ENCODE assay signal across 21 mouse cellular contexts in the genomic region with DNA sequence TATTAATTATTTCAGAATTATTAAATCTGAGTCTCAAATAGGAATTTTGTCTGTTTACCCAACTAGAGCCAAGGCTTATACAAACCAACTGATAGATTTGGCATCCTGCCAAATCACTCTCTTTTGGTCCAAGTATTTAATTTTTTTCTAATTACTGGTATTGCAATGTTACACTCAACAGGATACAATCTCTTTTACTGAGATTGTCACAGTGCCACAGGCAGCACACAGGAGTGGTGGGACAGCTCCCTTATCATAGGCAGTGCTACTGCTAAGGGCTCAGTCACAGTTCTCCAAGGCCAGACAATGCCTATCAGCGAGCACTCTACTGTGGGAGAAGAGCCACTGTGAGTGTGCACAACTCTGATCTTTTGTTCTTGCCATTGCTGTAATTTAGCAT.
DNase-seq lines count a peak whose midpoint lies in the region; ATAC-seq lines count a peak whose summit lies in the region.
"Had no signal": no experiment of that assay in that cellular context is flagged by ENCODE, and none has a peak within 500 bp of the region (broad histone marks: within the 10 kb centered on the region; RNA-seq: fewer than 3 reads in every experiment).

No protein-coding gene starts in this region.

- DNase-seq in cerebellum, adult 9-10 months = peak; percentile 15
- no peak for DNase-seq in cerebellum, adult 8-10 months
- no peak for DNase-seq in kidney, adult 11 months
- DNase-seq in left cerebral cortex, postnatal 4 days = no peak
- DNase-seq: adrenal gland, adult 2 months; cerebellum, adult 11 months; gastrocnemius, adult 2 months; heart, postnatal 36 days; thymus, adult 2 months had no signal

- no peak overlapping the region for H3K4me3 ChIP-seq in kidney, embryonic 15.5 days (replicated peaks)
- H3K4me3 ChIP-seq in midbrain, embryonic 16.5 days (ENCODE audit: low read depth, low read length) = no peak overlapping the region
- no peak overlapping the region for H3K4me3 ChIP-seq in midbrain, embryonic 13.5 days (replicated peaks)
- no peak overlapping the region for H3K4me3 ChIP-seq in neural tube, embryonic 14.5 days (ENCODE audit: low read depth, low read length)
- H3K4me3 ChIP-seq: embryonic facial prominence, embryonic 12.5 days; gastrocnemius, adult 2 months; heart, embryonic 13.5 days; stomach, embryonic 15.5 days had no signal

- H3K9me3 ChIP-seq in kidney, embryonic 15.5 days (replicated peaks) = no peaks in the 10 kb centered on the region
- H3K9me3 ChIP-seq in midbrain, embryonic 16.5 days (replicated peaks; ENCODE audit: control insufficient read depth, low read length, poor library complexity, severe bottlenecking) = no peaks in the 10 kb centered on the region
- no peaks in the 10 kb centered on the region for H3K9me3 ChIP-seq in midbrain, embryonic 13.5 days
- no peaks in the 10 kb centered on the region for H3K9me3 ChIP-seq in neural tube, embryonic 14.5 days (ENCODE audit: control insufficient read depth, low read length)
- H3K9me3 ChIP-seq: embryonic facial prominence, embryonic 12.5 days; heart, embryonic 13.5 days; stomach, embryonic 15.5 days had no signal

- H3K4me2 ChIP-seq in kidney, embryonic 15.5 days = no peak overlapping the region
- H3K4me2 ChIP-seq in midbrain, embryonic 16.5 days (ENCODE audit: low read length) = no peak overlapping the region
- H3K4me2 ChIP-seq in midbrain, embryonic 13.5 days (replicated peaks) = no peak overlapping the region
- no peak overlapping the region for H3K4me2 ChIP-seq in neural tube, embryonic 14.5 days (ENCODE audit: low read depth, low read length)
- H3K4me2 ChIP-seq: embryonic facial prominence, embryonic 12.5 days; heart, embryonic 13.5 days; stomach, embryonic 15.5 days had no signal

- H3K9ac ChIP-seq in kidney, embryonic 15.5 days = no peak overlapping the region
- no peak overlapping the region for H3K9ac ChIP-seq in midbrain, embryonic 16.5 days (ENCODE audit: low read depth, low read length)
- no peak overlapping the region for H3K9ac ChIP-seq in midbrain, embryonic 13.5 days (replicated peaks)
- no peak overlapping the region for H3K9ac ChIP-seq in neural tube, embryonic 14.5 days (replicated peaks; ENCODE audit: low read depth, low read length)
- H3K9ac ChIP-seq: embryonic facial prominence, embryonic 12.5 days; heart, embryonic 13.5 days; liver, embryonic 14.5 days; stomach, embryonic 15.5 days had no signal

- H3K36me3 ChIP-seq in kidney, embryonic 15.5 days = no peaks in the 10 kb centered on the region
- H3K36me3 ChIP-seq in midbrain, embryonic 16.5 days (ENCODE audit: control insufficient read depth, insufficient read depth, low read length) = no peaks in the 10 kb centered on the region
- H3K36me3 ChIP-seq in midbrain, embryonic 13.5 days = no peaks in the 10 kb centered on the region
- no peaks in the 10 kb centered on the region for H3K36me3 ChIP-seq in neural tube, embryonic 14.5 days (ENCODE audit: control insufficient read depth, insufficient read depth, low read length)
- H3K36me3 ChIP-seq: embryonic facial prominence, embryonic 12.5 days; G1E; heart, embryonic 13.5 days; stomach, embryonic 15.5 days had no signal

- WGBS in kidney, embryonic 15.5 days = 79% methylated on average over 1 of the region's 1 CpGs
- 79% methylated on average over 1 of the region's 1 CpGs for WGBS in midbrain, embryonic 16.5 days
- 71% methylated on average over 1 of the region's 1 CpGs for WGBS in midbrain, embryonic 13.5 days
- 71% methylated on average over 1 of the region's 1 CpGs for WGBS in neural tube, embryonic 14.5 days

- 0 out of 2 replicates have a peak, but pooled peaks have one; percentile 15 for ATAC-seq in kidney, embryonic 15.5 days (replicated peaks; ENCODE audit: low FRiP score)
- ATAC-seq in midbrain, embryonic 16.5 days = peak; percentile 42; the same call in 1 of the 2 replicates
- ATAC-seq in midbrain, embryonic 13.5 days = no peak
- ATAC-seq in neural tube, embryonic 14.5 days (ENCODE audit: low read depth) = peak; percentile 61; the same call in 1 of the 2 replicates
- ATAC-seq: CD4-positive, CD25-positive, alpha-beta regulatory T cell, adult 4 months; intestine, embryonic 16.5 days had no signal

- intact Hi-C loops in left cerebral cortex, postnatal 4 days (cut with DNase I) = no loop called here

- no peaks in the 10 kb centered on the region for H3K4me1 ChIP-seq in kidney, embryonic 15.5 days
- H3K4me1 ChIP-seq in midbrain, embryonic 16.5 days (ENCODE audit: control insufficient read depth, insufficient read depth, low read length) = peaks cover 7% of the 10 kb centered on the region
- peaks cover 3% of the 10 kb centered on the region; the same call in 1 of the 2 replicates for H3K4me1 ChIP-seq in midbrain, embryonic 13.5 days (replicated peaks)
- H3K4me1 ChIP-seq in neural tube, embryonic 14.5 days (ENCODE audit: control insufficient read depth, insufficient read depth, low read length) = peaks cover 5% of the 10 kb centered on the region
- H3K4me1 ChIP-seq: embryonic facial prominence, embryonic 12.5 days; heart, embryonic 13.5 days; stomach, embryonic 15.5 days had no signal

- no peaks in the 10 kb centered on the region for H3K27me3 ChIP-seq in kidney, embryonic 15.5 days
- H3K27me3 ChIP-seq in midbrain, embryonic 16.5 days (ENCODE audit: control insufficient read depth, insufficient read depth, low read depth, low read length) = no peaks in the 10 kb centered on the region
- no peaks in the 10 kb centered on the region for H3K27me3 ChIP-seq in midbrain, embryonic 13.5 days
- H3K27me3 ChIP-seq in neural tube, embryonic 14.5 days (ENCODE audit: control insufficient read depth, insufficient read depth, low read length) = no peaks in the 10 kb centered on the region
- H3K27me3 ChIP-seq: embryonic facial prominence, embryonic 12.5 days; heart, embryonic 13.5 days; stomach, embryonic 15.5 days had no signal

- no peak overlapping the region for H3K27ac ChIP-seq in kidney, embryonic 15.5 days
- H3K27ac ChIP-seq in midbrain, embryonic 16.5 days (ENCODE audit: low read length) = no peak overlapping the region
- no peak overlapping the region for H3K27ac ChIP-seq in midbrain, embryonic 13.5 days
- H3K27ac ChIP-seq in neural tube, embryonic 14.5 days (ENCODE audit: low read depth, low read length) = no peak overlapping the region
- H3K27ac ChIP-seq: embryonic facial prominence, embryonic 12.5 days; gastrocnemius, adult 2 months; heart, embryonic 13.5 days; kidney, postnatal 0 days; liver, embryonic 14.5 days; stomach, embryonic 15.5 days had no signal
